Mouse (Mus musculus) adipose tissue, adult 10 weeks (tissue): Measurements from ENCODE around the gene Gm8879. TPM values are rescaled to one million over a fixed set of nuclear protein-coding genes. Genes with fewer than 3 reads are reported as not detected.

ENCODE experiments used
- polyA plus RNA-seq: library from polyadenylated mRNA; stranded (reverse); fragments of 350-450 nt; fragmentation: Illumina TruSeq; extraction: RNeasy Lipid Tissue Mini Kit (QIAGEN cat#74804); gene quantifications from one replicate; pipeline ENCODE4 v1.2.3, GENCODE M21; 2014; ENCODE audit warnings: low read depth, low replicate concordance

The Gm8879 gene
- polyA plus RNA-seq, result 0.43 TPM

DNA sequence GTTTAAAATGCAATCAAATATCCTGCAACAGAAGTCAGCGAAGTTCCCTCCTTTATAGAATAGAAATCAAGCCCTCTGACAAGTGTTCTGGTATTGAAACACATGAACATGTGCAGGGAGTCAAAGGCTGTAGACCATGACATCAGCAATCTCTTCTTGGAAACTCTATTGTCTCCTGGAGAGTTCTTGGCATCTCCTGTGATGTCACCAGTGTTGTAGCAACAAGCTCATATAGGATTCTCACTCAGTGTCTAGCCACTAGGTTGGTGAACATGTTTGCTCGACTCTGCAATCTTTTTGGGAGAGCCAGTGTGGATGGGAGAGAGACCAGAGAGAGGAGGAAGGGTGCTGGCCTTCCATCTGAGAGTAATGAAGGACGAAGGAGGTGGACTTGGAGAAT is at the start of gene Gm8879:
TSS of gene Gm8879 (plus strand) at position 301 of the 400 bp plus-strand sequence.

Other genes with a start within 250 kb of the Gm8879 start
- not detected for gene Gm8871, start 179.8 kb upstream of the Gm8879 start, polyA plus RNA-seq
- not detected for gene Gm8857, start 179.8 kb upstream of the Gm8879 start, polyA plus RNA-seq
- not detected for gene Gm5861, start 55.4 kb downstream of the Gm8879 start, polyA plus RNA-seq
- gene Gm8890, start 128.4 kb downstream of the Gm8879 start, polyA plus RNA-seq, result not detected
- gene Speer1, start 213.9 kb downstream of the Gm8879 start, polyA plus RNA-seq, result 0.45 TPM